ENCODE assay signal across 18 mouse cellular contexts in genomic region chr6:87225286-87225685, GRCm38 (mm10).
A peak's percentile ranks its signal among the peaks of the same experiment; 100 is the strongest.
DNase-seq lines count a peak whose midpoint lies in the region; ATAC-seq lines count a peak whose summit lies in the region.
"Had no signal": no experiment of that assay in that cellular context is flagged by ENCODE, and none has a peak within 500 bp of the region (broad histone marks: within the 10 kb centered on the region; RNA-seq: fewer than 3 reads in every experiment).

No protein-coding gene starts in this region.

- no peak for ATAC-seq in hindbrain, embryonic 12.5 days (ENCODE audit: low FRiP score)
- no peak for ATAC-seq in megakaryocyte, adult 5-6 weeks (ENCODE audit: poor library complexity, severe bottlenecking)
- ATAC-seq: inflammation-experienced regulatory T-cells, adult 6 months; midbrain, embryonic 13.5 days had no signal

- H3K27me3 ChIP-seq in hindbrain, embryonic 10.5 days (ENCODE audit: insufficient read depth, poor library complexity, severe bottlenecking) = no peaks in the 10 kb centered on the region
- no peaks in the 10 kb centered on the region for H3K27me3 ChIP-seq in hindbrain, embryonic 12.5 days
- no peaks in the 10 kb centered on the region for H3K27me3 ChIP-seq in forebrain, embryonic 10.5 days (ENCODE audit: poor library complexity, severe bottlenecking)
- H3K27me3 ChIP-seq: liver, embryonic 13.5 days; midbrain, embryonic 13.5 days; neural tube, embryonic 12.5 days had no signal

- H3K9ac ChIP-seq in hindbrain, embryonic 12.5 days = no peak overlapping the region
- H3K9ac ChIP-seq: liver, embryonic 13.5 days; midbrain, embryonic 13.5 days; neural tube, embryonic 12.5 days had no signal

- no peak for DNase-seq in hindbrain, embryonic 10.5 days (ENCODE audit: low spot score)
- peak; percentile 59 for DNase-seq in kidney, adult 11 months
- DNase-seq in kidney, postnatal 25 days = peak; percentile 72 to 78
- DNase-seq in forebrain, embryonic 10.5 days (ENCODE audit: extremely low spot score, low spot score) = no peak
- DNase-seq in embryo, embryonic 10.5 days (ENCODE audit: low spot score) = no peak
- no peak for DNase-seq in adrenal gland, adult 18-20 months (ENCODE audit: low spot score in 2 of 2)
- DNase-seq: cerebellum, adult 9-11 months; heart, adult 2 months; heart, postnatal 36 days; liver, embryonic 13.5 days; thymus, adult 18-20 months had no signal

- H3K4me3 ChIP-seq in hindbrain, embryonic 10.5 days = no peak overlapping the region
- no peak overlapping the region for H3K4me3 ChIP-seq in hindbrain, embryonic 12.5 days
- H3K4me3 ChIP-seq in forebrain, embryonic 10.5 days = no peak overlapping the region
- H3K4me3 ChIP-seq: erythroblast, embryonic 14.5 days; heart, adult 2 months; liver, embryonic 13.5 days; midbrain, embryonic 13.5 days; neural tube, embryonic 12.5 days had no signal

- no peaks in the 10 kb centered on the region for H3K9me3 ChIP-seq in hindbrain, embryonic 10.5 days
- H3K9me3 ChIP-seq in hindbrain, embryonic 12.5 days (replicated peaks) = peaks cover 7% of the 10 kb centered on the region
- no peaks in the 10 kb centered on the region for H3K9me3 ChIP-seq in forebrain, embryonic 10.5 days
- H3K9me3 ChIP-seq: G1E; liver, embryonic 13.5 days; neural tube, embryonic 12.5 days had no signal

- H3K4me1 ChIP-seq in hindbrain, embryonic 10.5 days (replicated peaks) = peaks cover 12% of the 10 kb centered on the region; the same call in 1 of the 2 replicates
- H3K4me1 ChIP-seq in hindbrain, embryonic 12.5 days = no peaks in the 10 kb centered on the region
- H3K4me1 ChIP-seq in forebrain, embryonic 10.5 days = 0 out of 2 replicates have a peak, but pooled peaks cover 4% of the 10 kb centered on the region
- H3K4me1 ChIP-seq: liver, embryonic 13.5 days; midbrain, embryonic 13.5 days; neural tube, embryonic 12.5 days had no signal

- no peaks in the 10 kb centered on the region for H3K36me3 ChIP-seq in hindbrain, embryonic 10.5 days
- H3K36me3 ChIP-seq in hindbrain, embryonic 12.5 days = no peaks in the 10 kb centered on the region
- H3K36me3 ChIP-seq in forebrain, embryonic 10.5 days (replicated peaks) = no peaks in the 10 kb centered on the region
- H3K36me3 ChIP-seq: G1E; liver, embryonic 13.5 days; midbrain, embryonic 13.5 days had no signal

- no peak overlapping the region for H3K4me2 ChIP-seq in hindbrain, embryonic 12.5 days (replicated peaks)
- H3K4me2 ChIP-seq: liver, embryonic 13.5 days; midbrain, embryonic 13.5 days; neural tube, embryonic 12.5 days had no signal

- 79% methylated on average over 1 of the region's 1 CpGs for WGBS in hindbrain, embryonic 10.5 days
- WGBS in hindbrain, embryonic 12.5 days = 94% methylated on average over 1 of the region's 1 CpGs
- 97% methylated on average over 1 of the region's 1 CpGs for WGBS in forebrain, embryonic 10.5 days

- H3K27ac ChIP-seq in hindbrain, embryonic 10.5 days = 0 out of 2 replicates have a peak overlapping the region, but pooled peaks have one; percentile 16
- H3K27ac ChIP-seq in hindbrain, embryonic 12.5 days = no peak overlapping the region
- H3K27ac ChIP-seq in forebrain, embryonic 10.5 days = no peak overlapping the region
- H3K27ac ChIP-seq: heart, adult 2 months; liver, embryonic 13.5 days; midbrain, embryonic 13.5 days; neural tube, embryonic 12.5 days had no signal

Comparison
In these comparisons a context has a peak if more than half of its experiments do, and no peak if none do; other contexts are left out.
1. DNase-seq: peak in kidney, adult 11 months (single experiment) and kidney, postnatal 25 days (2 of 2); none in hindbrain, embryonic 10.5 days (single experiment), forebrain, embryonic 10.5 days (single experiment), embryo, embryonic 10.5 days (single experiment) and adrenal gland, adult 18-20 months (0 of 2).